Mouse (Mus musculus): ENCODE measurements at regions not wholly inside any gene's neighbourhood (a gene's known extent, or its start where the extent isn't known, plus 50 kb on each side); places are given as distances from the start of the nearest gene placed in this dataset.

GRCm38 (mm10) chr2:146624207-146624606 lies 112.1 kb upstream of the Ralgapa2 start:
- TF ChIP-seq CTCF (IDR thresholded peaks at IDR 0.05; ENCODE audit: low read depth) (no peak), EP300 (IDR thresholded peaks at IDR 0.05; ENCODE audit: low read depth) (no peak)

Measured in liver, embryonic 14.5 days (tissue).